Mouse (Mus musculus): ENCODE data around the gene Jag2. TPM values are rescaled to one million over a fixed set of nuclear protein-coding genes. Genes with fewer than 3 reads are reported as not detected.

Jag2 gene
- polyA plus RNA-seq, 1 experiment from 2014 or later: 6.0 TPM

- H3K9ac ChIP-seq (replicated peaks; ENCODE audit: low read depth): no peak overlapping the region
- TF ChIP-seq EP300 (IDR thresholded peaks at IDR 0.05): peak; percentile 66
- no peak for TF ChIP-seq CTCF (IDR thresholded peaks at IDR 0.05)
- WGBS: 21% methylated on average over 8 of the region's 8 CpGs
- peaks cover 19% of the 10 kb centered on the region for H3K4me1 ChIP-seq (ENCODE audit: insufficient read depth, low read depth, low read length)
- H3K27me3 ChIP-seq (replicated peaks; ENCODE audit: insufficient read depth, low read length): no peaks in the 10 kb centered on the region
- peak overlapping the region; percentile 68 for H3K27ac ChIP-seq (ENCODE audit: low read length)
- H3K4me2 ChIP-seq (replicated peaks; ENCODE audit: low read depth, low read length): no peak overlapping the region
- ATAC-seq (peak; percentile 51), DNase-seq (ENCODE audit: low spot score) (peak; percentile 83)
- no peaks in the 10 kb centered on the region for H3K36me3 ChIP-seq (ENCODE audit: insufficient read depth, low read length)
- H3K9me3 ChIP-seq (ENCODE audit: low read length): no peaks in the 10 kb centered on the region
- H3K4me3 ChIP-seq (ENCODE audit: low read depth, low read length): no peak overlapping the region
These were observed 22.9 kb upstream of the Jag2 start for GRCm38 (mm10) chr12:112952433-112952832.

- 15% methylated on average over 7 of the region's 7 CpGs for WGBS
- Histone ChIP-seq H3K27ac (ENCODE audit: low read length) (peak overlapping the region; percentile 68), H3K27me3 (replicated peaks; ENCODE audit: insufficient read depth, low read length) (no peaks in the 10 kb centered on the region), H3K36me3 (ENCODE audit: insufficient read depth, low read length) (no peaks in the 10 kb centered on the region), H3K4me1 (ENCODE audit: insufficient read depth, low read depth, low read length) (peaks cover 19% of the 10 kb centered on the region), H3K4me2 (replicated peaks; ENCODE audit: low read depth, low read length) (no peak overlapping the region), H3K9ac (replicated peaks; ENCODE audit: low read depth) (no peak overlapping the region), H3K4me3 (ENCODE audit: low read depth, low read length) (no peak overlapping the region), H3K9me3 (ENCODE audit: low read length) (no peaks in the 10 kb centered on the region)
- no peak for DNase-seq (ENCODE audit: low spot score)
- ATAC-seq: no peak
- no peak for TF ChIP-seq EP300 (IDR thresholded peaks at IDR 0.05)
- no peak for TF ChIP-seq CTCF (IDR thresholded peaks at IDR 0.05)
These were observed 21.7 kb upstream of the Jag2 start for GRCm38 (mm10) chr12:112951150-112951842.

GRCm38 (mm10) chr12:112950761-112951129, 21.2 kb upstream of the Jag2 start:
- H3K27ac ChIP-seq (ENCODE audit: low read length): peak overlapping the region; percentile 68
- DNase-seq (ENCODE audit: low spot score) (no peak), ATAC-seq (no peak)

GRCm38 (mm10) chr12:112950040-112950760, 20.6 kb upstream of the Jag2 start:
- H3K4me3 ChIP-seq (ENCODE audit: low read depth, low read length): peak overlapping the region; percentile 53
- H3K9ac ChIP-seq (replicated peaks; ENCODE audit: low read depth): peak overlapping the region; percentile 36; the same call in 1 of the 2 replicates
- no peak for TF ChIP-seq CTCF (IDR thresholded peaks at IDR 0.05)
- peak; percentile 15; the same call in 1 of the 2 replicates for TF ChIP-seq EP300 (IDR thresholded peaks at IDR 0.05)
- ATAC-seq (peak; percentile 81), DNase-seq (ENCODE audit: low spot score) (peak; percentile 92)
- under 1% methylated on average over 58 of the region's 58 CpGs for WGBS
- H3K27me3 ChIP-seq (replicated peaks; ENCODE audit: insufficient read depth, low read length): no peaks in the 10 kb centered on the region
- H3K36me3 ChIP-seq (ENCODE audit: insufficient read depth, low read length): no peaks in the 10 kb centered on the region
- no peaks in the 10 kb centered on the region for H3K9me3 ChIP-seq (ENCODE audit: low read length)
- H3K4me2 ChIP-seq (replicated peaks; ENCODE audit: low read depth, low read length): peak overlapping the region; percentile 80
- H3K4me1 ChIP-seq (ENCODE audit: insufficient read depth, low read depth, low read length): peaks cover 19% of the 10 kb centered on the region
- H3K27ac ChIP-seq (ENCODE audit: low read length): peak overlapping the region; percentile 68

More at GRCm38 (mm10) chr12:112950761-112951129, 21.2 kb upstream of the Jag2 start:
- Histone ChIP-seq H3K27me3 (replicated peaks; ENCODE audit: insufficient read depth, low read length) (no peaks in the 10 kb centered on the region), H3K4me2 (replicated peaks; ENCODE audit: low read depth, low read length) (peak overlapping the region; percentile 80), H3K36me3 (ENCODE audit: insufficient read depth, low read length) (no peaks in the 10 kb centered on the region), H3K9ac (replicated peaks; ENCODE audit: low read depth) (no peak overlapping the region), H3K9me3 (ENCODE audit: low read length) (no peaks in the 10 kb centered on the region), H3K4me1 (ENCODE audit: insufficient read depth, low read depth, low read length) (peaks cover 19% of the 10 kb centered on the region), H3K4me3 (ENCODE audit: low read depth, low read length) (peak overlapping the region; percentile 53; the same call in 1 of the 2 replicates)
- 5% methylated on average over 6 of the region's 6 CpGs for WGBS
- no peak for TF ChIP-seq EP300 (IDR thresholded peaks at IDR 0.05)
- TF ChIP-seq CTCF (IDR thresholded peaks at IDR 0.05): no peak

GRCm38 (mm10) chr12:112947307-112947706, 17.7 kb upstream of the Jag2 start:
- Histone ChIP-seq H3K4me1 (ENCODE audit: insufficient read depth, low read depth, low read length) (peaks cover 11% of the 10 kb centered on the region), H3K9me3 (ENCODE audit: low read length) (no peaks in the 10 kb centered on the region), H3K36me3 (ENCODE audit: insufficient read depth, low read length) (no peaks in the 10 kb centered on the region), H3K9ac (replicated peaks; ENCODE audit: low read depth) (no peak overlapping the region), H3K4me3 (ENCODE audit: low read depth, low read length) (no peak overlapping the region), H3K4me2 (replicated peaks; ENCODE audit: low read depth, low read length) (no peak overlapping the region), H3K27ac (ENCODE audit: low read length) (peak overlapping the region; percentile 51), H3K27me3 (replicated peaks; ENCODE audit: insufficient read depth, low read length) (no peaks in the 10 kb centered on the region)
- ATAC-seq (no peak), DNase-seq (ENCODE audit: low spot score) (no peak)
- TF ChIP-seq CTCF (IDR thresholded peaks at IDR 0.05) (peak; percentile 61), EP300 (IDR thresholded peaks at IDR 0.05) (no peak)
- 29% methylated on average over 4 of the region's 4 CpGs for WGBS

GRCm38 (mm10) chr12:112943669-112944068, 14.1 kb upstream of the Jag2 start:
- Histone ChIP-seq H3K36me3 (ENCODE audit: insufficient read depth, low read length) (no peaks in the 10 kb centered on the region), H3K9ac (replicated peaks; ENCODE audit: low read depth) (no peak overlapping the region), H3K4me2 (replicated peaks; ENCODE audit: low read depth, low read length) (no peak overlapping the region), H3K9me3 (ENCODE audit: low read length) (no peaks in the 10 kb centered on the region), H3K4me3 (ENCODE audit: low read depth, low read length) (no peak overlapping the region), H3K27me3 (replicated peaks; ENCODE audit: insufficient read depth, low read length) (no peaks in the 10 kb centered on the region), H3K4me1 (ENCODE audit: insufficient read depth, low read depth, low read length) (peaks cover 17% of the 10 kb centered on the region), H3K27ac (ENCODE audit: low read length) (no peak overlapping the region)
- WGBS: 75% methylated on average over 2 of the region's 2 CpGs
- ATAC-seq (no peak), DNase-seq (ENCODE audit: low spot score) (no peak)
- TF ChIP-seq CTCF (IDR thresholded peaks at IDR 0.05): peak; percentile 9; the same call in 1 of the 2 replicates
- TF ChIP-seq EP300 (IDR thresholded peaks at IDR 0.05): no peak
